Mouse (Mus musculus): ENCODE results near the gene Cdkl2.

GRCm38 (mm10) chr5:91993061-91993460 lies 50.6 kb downstream of the Cdkl2 start:
- TF ChIP-seq HCFC1 (IDR thresholded peaks at IDR 0.05; ENCODE audit: low read depth, low read length), result no peak
- no peak for TF ChIP-seq POLR2A (IDR thresholded peaks at IDR 0.05; ENCODE audit: low read depth, low read length)
- TF ChIP-seq CTCF (conservative IDR thresholded peaks at IDR 0.05 in 1 of 2, IDR thresholded peaks at IDR 0.05 in 1 of 2; ENCODE audit: low read depth in 2 of 2, low read length in 2 of 2), result no peak
